Mouse (Mus musculus) right cerebral cortex, adult 18-20 months (tissue): ENCODE data around the gene Taco1.

Experiments used
- DNase-seq: peaks from one replicate; pipeline ENCODE4 v3.0.0; 2022; ENCODE audit warnings: mixed read lengths

Gene Taco1

GRCm38 (mm10) chr11:106065073-106065922 is 563 bp upstream of the Taco1 start:
- DNase-seq = no peak

GRCm38 (mm10) chr11:106066616-106067015 is 755 bp downstream of the Taco1 start:
- peak; percentile 46 for DNase-seq

DNA sequence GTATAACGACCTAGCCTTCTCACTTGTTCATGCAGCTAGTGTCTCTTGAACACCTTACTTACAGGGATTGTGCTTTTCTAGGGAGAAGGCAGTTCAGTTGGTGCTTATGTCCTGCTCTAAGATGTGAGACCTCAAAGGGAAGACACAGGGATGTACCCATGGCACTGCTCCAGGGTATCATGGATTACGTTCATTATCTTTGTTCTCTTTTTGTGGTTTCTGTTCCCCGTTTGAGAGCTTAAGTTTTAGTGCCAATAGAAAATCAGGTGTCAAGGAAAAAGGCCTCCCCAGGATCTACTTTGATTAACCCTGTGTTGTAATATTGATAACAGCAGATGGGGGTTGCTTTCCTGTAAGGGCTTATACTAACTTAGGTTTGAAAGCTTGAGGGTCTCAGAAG is 7.9 kb downstream of the Taco1 start:
- DNase-seq = no peak

- DNase-seq = peak; percentile 39
Measured at GRCm38 (mm10) chr11:106076321-106076720, 10.5 kb downstream of the Taco1 start.

DNA sequence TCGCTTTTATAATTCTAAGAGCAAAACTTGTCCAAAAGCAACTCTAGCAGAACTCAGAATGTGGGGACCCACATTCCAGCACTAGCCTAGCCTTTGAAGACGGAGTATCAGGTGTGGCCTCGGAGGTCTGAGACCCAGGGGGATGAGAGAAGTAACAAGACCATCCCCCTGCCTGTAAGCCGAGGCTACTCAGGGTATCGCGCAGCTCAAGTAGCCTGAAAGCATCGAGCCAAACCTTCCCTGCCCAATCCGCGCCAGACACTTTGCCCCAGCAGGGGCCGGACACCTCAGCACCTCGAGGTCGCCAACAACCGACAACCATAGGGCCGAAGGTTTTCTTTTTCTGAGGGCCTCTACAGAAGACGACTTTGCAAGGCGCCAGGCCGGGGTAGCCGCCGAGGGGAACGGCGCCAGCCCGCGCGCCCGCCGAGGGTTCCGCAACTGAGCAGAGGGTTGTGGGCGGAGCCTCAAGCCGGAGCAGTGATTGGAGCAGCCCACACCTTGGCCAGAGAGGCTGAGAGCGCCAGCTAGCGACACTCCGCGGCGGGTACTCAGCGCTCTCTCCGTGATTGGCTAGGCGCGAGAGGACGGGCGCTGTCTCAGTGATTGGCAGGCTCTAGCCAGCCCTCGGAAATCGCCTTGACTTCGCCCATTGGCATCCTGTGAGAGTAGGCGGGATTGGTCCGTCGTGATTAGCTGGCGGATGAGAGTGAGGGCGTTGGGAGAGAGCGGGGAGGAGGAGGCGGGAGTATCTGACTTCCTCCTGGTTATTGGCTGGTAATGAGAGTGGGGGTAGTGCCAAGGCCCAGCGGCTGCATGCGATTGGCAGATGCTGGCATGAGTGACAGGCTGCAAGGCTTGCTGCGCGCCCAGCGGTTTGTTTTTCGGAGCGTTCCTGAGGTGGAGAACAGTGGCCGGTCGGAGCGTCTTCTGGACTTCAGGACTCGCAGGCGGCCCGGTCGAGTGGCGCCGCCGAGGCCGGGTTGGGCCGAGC is 18.1 kb downstream of the Taco1 start, which contains the start of gene Map3k3:
Gene Map3k3, plus strand, starts transcription at position 906 of the 994 bp plus-strand sequence.
- peak; percentile 100 for DNase-seq

GRCm38 (mm10) chr11:106084911-106085561 is 19.2 kb downstream of the Taco1 start:
- DNase-seq = peak; percentile 64

DNA sequence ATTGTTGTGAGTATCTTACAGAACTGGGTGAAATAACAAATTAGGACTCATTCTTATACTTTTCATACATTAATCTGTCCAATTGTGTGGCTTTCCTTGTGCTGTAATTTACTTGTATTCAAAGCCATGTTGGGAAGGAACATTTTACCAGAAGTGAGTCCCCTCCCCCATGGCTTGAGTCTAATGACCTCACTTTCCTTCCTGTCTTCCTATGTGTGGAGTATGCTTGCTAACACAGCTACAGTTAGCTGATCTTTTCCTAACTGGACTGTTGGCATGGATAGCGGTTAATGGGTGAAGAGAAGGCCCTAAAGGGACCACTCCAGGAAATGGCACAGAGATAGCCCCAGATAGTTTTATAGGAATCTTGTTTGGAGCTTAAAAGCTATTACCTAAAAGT is 32.4 kb downstream of the Taco1 start:
- DNase-seq = no peak

DNA sequence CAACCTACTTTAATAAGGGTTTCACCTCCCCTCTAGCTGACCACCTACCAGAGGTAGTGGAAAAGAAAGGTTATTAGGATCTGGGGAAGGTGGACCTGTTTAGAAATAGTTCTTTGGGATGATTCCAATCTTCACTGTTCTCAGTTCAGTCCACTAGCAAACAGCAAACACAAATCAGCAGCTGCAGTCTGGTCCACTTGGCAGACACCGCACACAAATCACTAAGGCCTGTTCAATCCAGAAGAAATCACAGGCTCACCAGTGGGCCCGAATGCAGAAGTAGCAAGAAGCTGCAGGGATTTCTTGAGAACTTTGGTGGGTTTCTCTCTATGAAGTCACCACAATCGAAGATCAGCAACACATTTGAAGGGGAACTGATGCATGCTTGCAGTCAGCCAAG is 37.0 kb downstream of the Taco1 start:
- no peak for DNase-seq

DNA sequence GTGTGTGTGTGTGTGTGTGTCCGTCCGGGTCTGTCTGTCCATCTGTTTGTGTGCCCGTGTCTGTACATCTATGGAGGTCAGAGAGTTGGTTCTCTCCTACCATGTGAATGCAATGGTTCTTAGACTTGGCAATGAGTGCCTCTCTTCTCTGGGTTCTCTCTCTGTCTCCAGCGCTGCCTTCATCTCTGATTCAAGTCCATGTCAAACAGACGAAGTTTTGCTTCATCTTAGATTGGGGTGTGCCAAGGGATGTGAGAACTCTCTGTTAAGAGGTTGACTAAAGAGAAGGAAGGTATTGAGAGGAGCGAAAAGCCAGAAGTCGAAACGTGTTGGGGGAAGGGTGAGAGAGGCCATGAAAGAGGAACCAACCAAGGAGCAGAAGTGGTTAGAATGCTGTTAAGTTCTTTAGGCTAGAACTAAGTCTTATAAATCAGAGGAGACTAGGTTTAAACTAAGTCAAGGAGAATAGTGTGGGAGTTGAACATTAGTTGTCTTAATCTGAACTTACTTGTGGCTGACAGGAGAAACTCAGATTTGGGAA is 40.3 kb downstream of the Taco1 start:
- DNase-seq = no peak

- DNase-seq = no peak
Measured at GRCm38 (mm10) chr11:106111688-106112087, 45.8 kb downstream of the Taco1 start.

- no peak for DNase-seq
Measured at GRCm38 (mm10) chr11:106122221-106122620, 56.4 kb downstream of the Taco1 start.

- no peak for DNase-seq
Measured at GRCm38 (mm10) chr11:106122736-106123135, 56.9 kb downstream of the Taco1 start.
